Mouse (Mus musculus) urinary bladder, postnatal 25 days (tissue): ENCODE data around the gene Pold3.
"Not testable (repeated sequence)": the region's sequence is repeated elsewhere in the genome, so short reads cannot be mapped to it uniquely, and the experiment has no call there.

Experiments
- DNase-seq: peaks from one replicate; pipeline ENCODE4 v3.0.0; 2022; ENCODE audit warnings: low spot score

Pold3 gene

DNA sequence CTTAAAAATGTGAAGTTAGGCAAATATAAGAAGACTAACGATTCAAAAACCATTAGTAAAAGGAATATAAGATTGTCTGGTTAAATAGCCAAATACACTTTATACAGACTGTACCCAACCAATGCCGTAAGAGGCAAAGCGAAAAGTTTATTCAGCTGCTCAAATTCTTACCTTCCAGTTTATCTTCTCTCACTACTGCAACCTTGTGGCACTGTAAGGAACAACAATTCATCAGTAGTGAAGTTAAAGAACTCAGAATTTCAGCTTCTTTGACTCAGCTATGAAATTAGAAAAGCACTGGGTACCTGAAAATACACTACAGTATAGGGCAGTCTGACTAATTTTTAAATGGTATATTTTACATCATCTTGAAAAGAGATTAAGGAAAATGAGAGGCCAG, 13.0 kb downstream of the Pold3 start:
- no peak for DNase-seq

- DNase-seq, result no peak
Measured at GRCm38 (mm10) chr7:100104677-100105076, 16.7 kb downstream of the Pold3 start.

GRCm38 (mm10) chr7:100100031-100100595, 21.3 kb downstream of the Pold3 start:
- DNase-seq, result no peak

- DNase-seq, result no peak
Measured at GRCm38 (mm10) chr7:100086891-100087290, 34.5 kb downstream of the Pold3 start.

DNA sequence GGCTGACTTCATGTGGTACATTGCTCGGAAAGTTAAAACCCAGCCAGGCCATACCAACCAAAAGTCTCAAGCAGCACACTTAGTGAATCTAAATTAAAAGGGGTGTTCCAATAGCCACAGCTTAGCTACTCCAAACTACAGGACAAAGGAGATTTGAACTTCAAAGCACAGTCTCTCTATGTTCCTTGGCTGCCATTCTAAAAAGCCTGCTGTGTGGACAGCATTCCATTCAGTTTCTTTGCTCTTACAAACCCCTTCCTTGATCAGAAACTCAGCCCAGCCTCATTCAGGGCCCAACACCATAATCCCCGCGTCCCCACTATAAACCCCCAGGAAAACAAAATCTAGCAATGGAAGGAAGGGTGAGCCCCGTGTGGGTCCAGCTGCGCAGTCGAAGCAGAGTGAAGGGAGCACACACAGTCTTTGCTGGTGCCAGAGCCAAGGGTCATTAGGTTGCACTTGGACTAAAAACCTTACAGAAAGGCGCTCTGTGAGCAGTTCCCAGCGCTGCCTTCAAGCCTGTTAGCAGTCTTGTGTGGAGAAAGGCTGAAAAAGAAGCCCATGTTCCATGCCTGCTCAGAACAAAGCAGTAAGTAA, 35.1 kb downstream of the Pold3 start:
- no peak for DNase-seq

DNA sequence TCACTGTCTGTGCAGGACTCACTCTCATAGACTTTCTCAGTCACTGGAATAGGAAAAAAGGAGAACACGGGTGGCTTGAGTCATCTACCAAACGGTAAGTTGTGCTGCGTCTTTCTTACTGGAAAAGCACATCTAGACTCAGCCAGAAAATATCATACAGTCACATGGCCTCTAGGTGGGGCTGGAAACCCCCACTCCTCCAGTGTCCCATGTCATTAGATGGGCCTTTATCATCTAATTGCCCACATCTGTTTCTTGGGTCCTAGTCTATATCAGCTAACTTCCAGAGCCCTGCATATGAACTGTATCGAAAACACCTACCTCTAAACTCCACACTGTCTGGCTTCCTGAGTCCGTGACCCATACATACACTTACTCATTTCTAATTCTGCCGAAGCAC, 37.6 kb downstream of the Pold3 start:
- DNase-seq, result no peak

- DNase-seq, result no peak
Measured at GRCm38 (mm10) chr7:100082836-100083235, 38.5 kb downstream of the Pold3 start.

DNA sequence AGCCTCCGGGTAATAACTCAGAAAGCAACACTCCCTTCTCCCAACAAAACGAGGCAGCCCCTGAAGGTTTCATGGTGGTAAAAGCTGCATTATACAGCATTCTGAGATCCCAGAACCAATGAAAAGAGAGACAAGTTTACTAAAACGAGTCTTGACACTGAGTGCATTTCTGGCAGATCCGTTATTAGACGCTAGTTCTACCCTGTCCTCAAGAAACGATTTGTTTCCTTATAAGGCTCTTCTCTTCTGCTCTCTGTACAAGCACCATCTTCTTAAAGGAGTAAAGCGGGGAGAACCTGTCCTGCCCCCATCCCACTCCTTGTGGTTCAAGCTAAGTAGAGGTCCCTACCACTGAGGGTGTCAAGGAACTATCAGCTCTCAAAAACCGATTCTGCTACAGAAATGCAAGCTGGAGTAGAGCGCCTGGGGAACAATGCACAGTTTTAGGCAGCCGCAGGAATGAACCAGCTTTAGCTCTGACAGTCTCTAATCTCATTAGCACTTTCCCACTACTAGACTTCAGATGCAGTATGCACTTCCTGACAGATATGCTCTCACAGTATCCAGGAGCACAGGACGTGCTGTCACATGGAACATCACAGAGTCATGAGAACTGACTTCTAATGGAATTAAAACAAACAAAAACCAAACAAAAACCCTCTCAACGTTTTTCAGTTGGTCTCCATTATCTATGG, 41.1 kb downstream of the Pold3 start:
- DNase-seq, result no peak

GRCm38 (mm10) chr7:100077071-100077470, 44.3 kb downstream of the Pold3 start:
- no peak for DNase-seq

DNA sequence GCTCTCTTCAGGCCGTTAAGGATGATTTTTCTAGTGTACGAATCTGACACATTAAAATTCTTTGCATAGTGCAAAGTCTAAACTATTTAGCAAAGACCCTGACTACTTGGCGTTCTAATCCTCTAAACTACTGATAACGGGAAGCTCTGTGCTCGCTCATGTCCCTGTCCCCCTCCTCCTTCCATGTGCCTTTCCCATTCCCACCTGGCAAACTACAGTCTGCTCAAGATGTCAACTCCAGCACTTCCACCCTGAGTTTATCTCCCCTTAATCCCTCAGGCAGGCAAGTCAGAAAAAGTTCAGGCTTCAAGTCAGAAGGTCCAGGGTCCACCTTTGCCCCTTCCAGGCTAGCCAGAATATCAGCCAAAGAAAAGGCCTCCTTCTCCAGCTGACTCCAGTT, 45.1 kb downstream of the Pold3 start:
- no peak for DNase-seq

DNA sequence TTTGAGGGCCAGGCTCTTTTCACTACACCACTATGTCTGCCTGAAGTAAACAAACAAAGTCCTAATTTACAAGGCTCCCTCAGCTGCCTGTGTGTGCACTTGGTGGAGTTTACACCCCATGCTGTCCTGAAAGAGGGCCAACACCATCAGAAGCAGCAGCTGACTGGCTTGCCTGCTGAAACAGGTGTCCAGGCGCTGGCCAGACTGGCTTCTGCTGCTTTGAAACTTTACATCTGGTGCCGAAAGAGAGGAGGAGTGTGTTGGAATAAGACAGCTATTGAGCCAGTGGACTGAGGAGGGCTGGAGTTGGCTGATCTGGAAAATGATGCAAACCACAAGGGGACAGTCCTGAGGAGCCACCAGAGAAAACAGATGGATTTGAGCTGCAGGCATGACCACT, 47.4 kb downstream of the Pold3 start:
- DNase-seq, result no peak

DNA sequence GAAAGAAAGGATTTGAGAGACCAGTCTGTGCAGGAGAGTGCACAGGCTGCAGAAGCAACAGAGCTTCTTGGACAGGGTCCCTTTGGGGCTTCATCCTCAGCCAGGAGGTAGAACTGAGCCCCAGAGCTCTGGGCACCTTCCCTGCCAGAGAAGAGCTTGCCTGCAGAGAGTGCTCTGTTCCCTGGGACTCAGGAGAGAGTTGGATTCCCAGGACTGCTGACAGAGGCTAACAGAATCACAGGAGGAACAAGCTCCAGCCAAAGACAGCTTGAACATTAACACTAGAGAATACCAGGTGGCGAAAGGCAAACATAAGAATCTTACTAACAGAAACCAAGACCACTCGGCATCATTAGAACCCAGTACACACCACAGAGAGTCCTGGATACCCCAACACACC, 68.4 kb downstream of the Pold3 start:
- DNase-seq, result not testable (repeated sequence)

- no peak for DNase-seq
Measured at GRCm38 (mm10) chr7:100051904-100052303, 69.5 kb downstream of the Pold3 start.

DNA sequence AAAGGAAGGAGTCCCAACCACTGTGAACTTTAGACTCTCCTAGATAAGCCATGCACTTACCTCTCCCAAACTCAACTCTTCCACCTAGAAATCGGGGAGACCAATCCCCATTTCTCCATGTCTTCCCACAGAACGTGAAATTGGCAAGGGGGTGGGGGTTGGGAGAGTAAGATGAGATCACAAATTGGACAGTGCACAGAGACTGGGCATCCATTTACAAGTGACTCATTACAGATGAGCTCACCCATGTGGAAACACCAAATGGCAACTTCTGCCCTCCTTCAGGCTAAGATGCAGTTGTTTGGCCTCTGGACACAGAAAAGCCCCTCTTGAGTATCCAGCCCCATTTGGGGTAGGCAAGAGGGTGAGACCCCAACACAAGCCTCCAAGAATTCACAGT, 74.9 kb downstream of the Pold3 start:
- no peak for DNase-seq

GRCm38 (mm10) chr7:100043605-100044031, 77.7 kb downstream of the Pold3 start:
- no peak for DNase-seq

- no peak for DNase-seq
Measured at GRCm38 (mm10) chr7:100043096-100043495, 78.3 kb downstream of the Pold3 start.

- no peak for DNase-seq
Measured at GRCm38 (mm10) chr7:100042120-100042519, 79.2 kb downstream of the Pold3 start.

DNA sequence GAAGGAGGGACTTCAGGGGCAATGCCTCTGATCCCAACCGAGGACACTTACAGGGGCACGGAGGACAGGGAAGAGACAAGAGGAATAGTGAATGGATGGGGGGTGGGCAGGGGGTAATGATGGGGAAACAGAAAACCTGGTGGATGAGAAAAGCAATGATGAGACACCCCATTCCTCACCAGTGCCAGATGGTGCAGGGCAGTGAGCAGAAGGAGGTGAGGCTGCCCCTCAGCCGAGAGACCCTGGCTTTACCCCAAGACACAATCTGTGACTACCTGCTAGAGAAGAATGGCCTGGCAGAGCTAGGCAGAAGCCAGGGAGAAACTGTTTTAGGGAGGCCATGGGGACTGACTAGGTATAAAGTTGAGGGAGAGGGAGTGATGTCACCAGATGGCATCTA, 84.9 kb downstream of the Pold3 start:
- no peak for DNase-seq

DNA sequence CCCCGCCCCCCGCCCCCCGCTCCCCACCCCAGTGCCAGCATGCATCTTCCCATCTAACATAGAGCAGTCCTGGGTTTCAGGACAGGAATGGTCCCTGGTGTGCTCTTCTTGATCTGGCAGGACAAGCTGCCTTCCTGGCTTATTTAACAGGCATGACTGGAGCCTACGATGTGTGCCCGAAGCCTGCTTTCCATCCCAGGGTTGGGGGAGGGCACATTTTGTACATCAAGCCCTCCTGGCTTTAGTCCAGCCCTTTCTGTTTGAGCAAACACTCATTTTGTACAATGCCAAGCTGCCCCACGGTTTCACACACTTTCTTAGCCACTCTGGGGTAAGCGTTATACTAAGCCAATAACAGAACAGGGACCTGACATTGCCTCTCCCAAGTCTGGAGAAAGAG, 85.3 kb downstream of the Pold3 start:
- DNase-seq, result no peak

- no peak for DNase-seq
Measured at GRCm38 (mm10) chr7:100034815-100035463, 86.4 kb downstream of the Pold3 start.

DNA sequence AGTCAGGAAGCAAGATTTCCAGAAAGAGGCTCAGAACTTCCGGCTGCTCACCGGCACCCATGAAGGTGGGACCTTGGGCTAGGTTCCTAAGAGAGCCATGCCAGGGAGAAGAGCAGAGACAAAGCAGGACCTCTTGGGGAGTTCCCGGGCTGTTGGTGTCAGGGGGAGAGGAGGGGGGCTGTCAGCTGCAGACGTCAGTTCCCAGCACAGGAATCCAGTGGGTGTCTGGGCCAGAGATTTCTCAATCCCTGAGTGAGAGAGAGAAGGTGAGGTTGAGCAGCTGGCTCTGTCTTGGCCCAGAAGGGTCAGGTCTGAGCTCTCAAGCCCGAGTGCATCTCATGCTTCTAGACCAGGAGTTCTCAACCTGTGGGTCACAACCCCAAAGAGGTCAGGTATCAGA, 87.7 kb downstream of the Pold3 start:
- no peak for DNase-seq
